Mouse (Mus musculus) mouse embryonic stem cell (cell line): ENCODE results near the gene Mob3c.

Source experiments
- in situ Hi-C, 2 experiments: fragments of 300-500 bp; cut with MboI; formaldehyde crosslinking; loops; 1 replicate in 1 of 2; 3 replicates in 1 of 2; pipeline ENCODE4 v1.14.3; 2019 to 2020; ENCODE audit warnings: low sequenced_read_pairs in 2 of 2, low pct_unique_long_range_greater_than_20kb in 1 of 2, mixed read lengths in 1 of 2; ENCODE audit not compliant: unreplicated experiment in 1 of 2

Mob3c gene

DNA sequence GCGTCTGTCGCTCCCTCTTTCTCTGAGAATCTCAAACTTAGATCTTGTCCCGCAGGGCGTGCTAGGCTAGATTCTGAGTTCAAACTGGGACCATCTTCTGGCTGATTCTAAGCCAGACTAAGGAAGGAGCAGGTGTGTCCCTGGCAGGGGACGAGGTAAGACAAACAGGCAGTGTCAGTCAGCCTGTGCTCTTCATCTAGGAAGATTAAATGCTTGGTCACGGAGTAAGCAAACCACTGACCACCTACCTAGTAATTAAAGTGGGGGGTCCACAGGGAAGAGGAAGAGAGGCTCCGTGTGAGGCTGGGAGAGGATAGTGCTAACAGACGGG, 645 bp downstream of the Mob3c start:
- in situ Hi-C loops = no loop called here

GRCm38 (mm10) chr4:115830491-115830890, 2.6 kb downstream of the Mob3c start:
- in situ Hi-C loops = no loop called here

DNA sequence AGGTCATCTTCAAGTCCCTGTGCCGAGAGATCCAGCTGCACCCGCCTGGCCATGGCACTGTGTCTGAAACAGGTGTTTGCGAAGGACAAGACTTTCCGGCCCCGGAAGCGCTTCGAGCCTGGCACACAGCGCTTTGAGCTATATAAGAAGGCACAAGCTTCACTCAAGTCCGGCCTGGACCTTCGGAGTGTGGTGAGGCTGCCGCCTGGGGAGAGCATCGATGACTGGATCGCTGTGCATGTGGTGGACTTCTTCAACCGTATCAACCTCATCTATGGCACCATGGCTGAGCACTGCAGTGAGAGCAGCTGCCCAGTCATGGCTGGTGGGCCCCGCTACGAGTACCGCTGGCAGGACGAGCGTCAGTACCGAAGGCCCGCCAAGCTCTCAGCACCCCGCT, 3.3 kb downstream of the Mob3c start:
- in situ Hi-C loops = no loop called here

GRCm38 (mm10) chr4:115832040-115832439, 4.1 kb downstream of the Mob3c start:
- in situ Hi-C loops = no loop called here

DNA sequence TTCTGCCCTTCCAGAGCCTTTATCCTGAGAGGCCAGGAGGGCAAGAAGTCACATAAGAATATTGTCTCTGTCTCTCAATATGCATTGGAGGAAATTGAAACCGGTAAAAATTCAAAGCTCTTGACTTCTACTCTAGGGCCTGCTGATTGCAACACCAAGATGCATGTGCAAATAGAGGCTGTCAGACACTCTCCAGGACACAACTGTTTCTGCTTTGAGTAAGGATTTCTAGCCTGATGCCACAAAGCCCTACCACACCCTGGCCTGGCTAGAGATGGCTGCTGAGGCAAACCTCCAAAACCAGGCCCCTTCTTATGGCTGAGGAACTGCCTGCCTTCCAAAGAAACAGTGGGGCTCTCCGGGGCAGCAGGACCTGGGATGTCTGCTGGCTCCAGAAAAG, 7.7 kb downstream of the Mob3c start:
- in situ Hi-C loops = no loop called here

DNA sequence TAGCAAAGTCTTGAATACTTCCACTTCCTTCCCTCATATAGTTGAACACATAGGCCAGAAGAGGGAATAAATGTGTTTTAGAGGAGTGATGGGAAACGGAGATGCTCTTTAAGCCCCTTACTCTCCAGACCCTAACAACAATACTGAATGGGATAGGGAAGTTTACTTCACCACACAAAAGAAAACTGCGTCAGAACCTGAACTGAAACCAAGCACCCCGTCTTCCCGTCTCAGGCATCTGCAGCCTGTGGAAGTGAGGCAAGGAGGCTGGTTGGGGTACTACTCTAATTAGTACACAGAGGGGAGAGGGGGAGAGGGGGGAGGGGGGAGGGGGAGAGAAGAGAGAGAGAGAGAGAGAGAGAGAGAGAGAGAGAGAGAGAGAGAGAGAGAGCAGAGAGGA, 10.3 kb downstream of the Mob3c start:
- in situ Hi-C loops = no loop called here

DNA sequence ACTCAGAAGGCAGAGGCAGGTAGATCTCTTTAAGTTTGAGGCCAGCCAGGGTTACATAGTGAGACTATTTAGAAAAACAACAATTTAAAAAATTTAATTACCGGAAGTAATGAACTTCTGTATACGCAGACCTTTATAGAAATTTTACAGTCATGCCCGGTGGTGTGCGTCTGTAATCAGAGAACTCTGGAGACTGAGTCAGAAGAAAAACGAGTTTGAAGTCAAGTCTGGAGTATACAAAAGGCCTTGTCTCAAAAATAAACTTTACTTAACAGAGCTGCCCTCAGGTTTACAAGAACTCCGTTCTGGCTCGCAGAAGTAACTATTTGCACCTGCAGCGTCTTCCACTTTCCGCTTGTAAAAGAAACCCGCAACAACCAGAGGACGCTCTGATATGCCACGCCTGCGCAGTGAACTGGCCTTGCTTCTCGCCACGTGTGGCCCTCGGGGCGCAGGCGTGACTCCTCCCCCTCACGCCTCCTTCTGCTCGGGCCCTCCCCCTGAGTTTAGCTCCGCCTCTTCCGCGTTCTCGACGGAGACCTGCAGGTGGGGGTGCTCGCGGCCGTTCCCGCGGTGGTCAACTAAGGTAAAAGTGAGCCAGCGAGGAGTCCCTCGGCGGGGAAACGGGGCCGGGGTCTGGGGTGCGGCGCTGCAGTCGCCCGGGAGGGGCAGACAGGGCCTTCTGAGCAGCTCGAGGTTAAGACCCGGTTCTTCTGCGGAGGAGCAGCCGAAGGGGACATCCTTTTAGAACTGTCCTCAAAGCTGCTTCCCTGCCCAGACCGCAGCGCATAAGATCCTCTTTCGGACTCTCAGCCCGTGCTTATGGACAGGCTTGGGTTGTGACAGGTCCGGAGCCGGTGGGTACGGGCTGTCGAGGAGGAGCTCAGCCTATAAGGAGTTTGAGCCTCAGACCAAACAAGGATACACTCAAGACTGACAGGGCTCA, 11.1 kb downstream of the Mob3c start, which contains the start of gene Mknk1:
Gene Mknk1, plus strand, starts transcription at position 503 of the 946 bp plus-strand sequence.
- in situ Hi-C loops = no loop called here

GRCm38 (mm10) chr4:115839956-115840355, 12.1 kb downstream of the Mob3c start:
- in situ Hi-C loops = no loop called here

DNA sequence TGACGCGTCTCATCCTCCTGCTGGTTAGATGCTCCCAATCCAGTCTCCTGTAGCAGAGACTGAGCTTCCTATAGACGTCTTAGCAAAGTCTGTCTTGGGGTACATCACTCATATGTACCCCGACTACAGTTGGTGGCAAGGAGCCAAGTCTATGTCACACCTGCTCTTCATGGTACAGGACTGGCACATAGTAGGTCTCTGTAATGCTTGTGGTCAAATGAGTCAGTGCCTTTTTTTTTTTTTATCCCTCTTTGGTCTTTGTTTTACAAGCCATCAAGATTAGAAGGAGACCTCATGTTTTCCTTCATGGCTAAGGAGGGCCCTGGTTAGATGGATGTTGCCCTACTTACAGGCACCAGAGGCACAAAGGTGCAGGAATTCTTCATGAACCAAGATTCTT, 12.9 kb downstream of the Mob3c start:
- in situ Hi-C loops = no loop called here

GRCm38 (mm10) chr4:115846656-115847055, 18.8 kb downstream of the Mob3c start:
- in situ Hi-C loops = no loop called here

GRCm38 (mm10) chr4:115847377-115847776, 19.5 kb downstream of the Mob3c start:
- in situ Hi-C loops = no loop called here

GRCm38 (mm10) chr4:115848083-115848482, 20.2 kb downstream of the Mob3c start:
- in situ Hi-C loops = no loop called here

GRCm38 (mm10) chr4:115848990-115849677, 21.2 kb downstream of the Mob3c start:
- in situ Hi-C loops = no loop called here

GRCm38 (mm10) chr4:115850111-115850510, 22.2 kb downstream of the Mob3c start:
- in situ Hi-C loops = no loop called here

GRCm38 (mm10) chr4:115850631-115851030, 22.7 kb downstream of the Mob3c start:
- in situ Hi-C loops = no loop called here

DNA sequence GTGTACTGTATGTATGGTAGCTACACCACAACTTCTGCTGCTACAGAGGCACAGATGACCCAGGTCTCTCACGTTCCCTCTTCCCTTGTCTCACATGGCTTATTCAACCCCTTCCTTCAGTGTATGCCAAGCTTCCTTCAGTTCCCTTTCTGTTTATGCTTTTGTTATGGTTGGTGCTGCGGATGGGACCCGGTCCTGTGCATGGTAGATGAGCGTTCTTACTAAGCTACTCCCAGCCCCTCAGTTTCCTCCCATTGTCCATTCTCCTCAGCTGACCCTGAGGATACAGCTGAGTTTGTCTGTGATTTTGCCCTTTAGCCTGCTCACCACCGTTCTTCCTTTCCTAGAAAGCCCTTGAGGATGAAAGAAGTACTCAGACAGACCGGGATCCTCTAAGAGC, 23.7 kb downstream of the Mob3c start:
- in situ Hi-C loops = no loop called here

- in situ Hi-C loops = no loop called here
These were observed 27.2 kb downstream of the Mob3c start for GRCm38 (mm10) chr4:115855100-115855499.

DNA sequence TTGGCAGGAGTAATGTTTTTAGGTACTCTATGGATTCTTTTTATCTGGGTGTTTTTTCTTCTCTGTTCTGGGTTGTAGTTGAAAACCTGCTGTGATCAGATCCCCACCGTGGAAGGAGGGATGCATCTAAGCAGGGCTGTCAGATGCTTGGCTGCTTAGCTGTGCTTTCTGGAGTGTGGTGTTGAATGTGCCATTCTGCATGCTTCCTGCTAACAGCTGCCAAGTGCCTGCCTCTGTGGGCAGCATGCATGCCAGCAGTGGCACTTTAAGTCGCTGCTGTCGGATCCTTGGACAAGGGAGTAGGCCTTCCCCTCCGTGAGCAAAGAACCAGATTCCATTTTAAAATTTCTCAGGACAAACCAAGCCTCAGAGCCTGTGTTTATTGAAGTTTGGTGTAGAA, 27.7 kb downstream of the Mob3c start:
- in situ Hi-C loops = no loop called here

- in situ Hi-C loops = no loop called here
These were observed 28.4 kb downstream of the Mob3c start for GRCm38 (mm10) chr4:115856282-115856681.
